Mouse (Mus musculus) liver, embryonic 16.5 days (tissue): ENCODE results near the gene Mfap1a. TPM values are rescaled to one million over a fixed set of nuclear protein-coding genes. Genes with fewer than 3 reads are reported as not detected.
A peak's percentile ranks its signal among the peaks of the same experiment; 100 is the strongest.
"Not testable (repeated sequence)": the region's sequence is repeated elsewhere in the genome, so short reads cannot be mapped to it uniquely, and the experiment has no call there.

Experiments used
- ATAC-seq: fragments of 200-750 bp; cut with Nextera tagmentation; 2 replicates; pipeline ENCODE4 v1.8.0; 2017; ENCODE audit warnings: low read depth, mild to moderate bottlenecking, moderate number of reproducible peaks, moderate library complexity
- H3K27ac ChIP-seq: fragments of 300-500 bp; sonication (generic); 2 replicates; pipeline ENCODE4 v1.5.1; 2014; ENCODE audit warnings: mild to moderate bottlenecking, low read length
- H3K27me3 ChIP-seq: fragments of 300-500 bp; sonication (generic); 2 replicates; pipeline ENCODE4 v1.6.1; 2014; ENCODE audit warnings: low read depth, low read length, mixed read lengths; ENCODE audit not compliant: control insufficient read depth, insufficient read depth
- H3K36me3 ChIP-seq: fragments of 300-500 bp; sonication (generic); 2 replicates; pipeline ENCODE4 v1.6.1; 2014; ENCODE audit warnings: mild to moderate bottlenecking; ENCODE audit not compliant: control insufficient read depth, insufficient read depth
- H3K4me1 ChIP-seq: fragments of 300-500 bp; sonication (generic); 2 replicates; pipeline ENCODE4 v1.6.1; 2014; ENCODE audit warnings: low read depth, low read length, mixed read lengths; ENCODE audit not compliant: control insufficient read depth
- H3K4me2 ChIP-seq: fragments of 300-500 bp; sonication (generic); 2 replicates; pipeline ENCODE4 v1.6.1; 2014; ENCODE audit warnings: low read depth, low read length, mixed read lengths
- H3K4me3 ChIP-seq: fragments of 300-500 bp; sonication (generic); 2 replicates; pipeline ENCODE4 v1.5.1; 2014; ENCODE audit warnings: low read depth, mild to moderate bottlenecking, low read length
- H3K9ac ChIP-seq: fragments of 300-500 bp; sonication (generic); 2 replicates; pipeline ENCODE4 v1.6.1; 2014; ENCODE audit warnings: low read depth, low read length
- H3K9me3 ChIP-seq: fragments of 300-500 bp; sonication (generic); replicated peaks from 2 replicates; pipeline ENCODE4 v1.6.1; 2016; ENCODE audit warnings: low read length; ENCODE audit not compliant: control insufficient read depth
- WGBS: fragments of 180-500 bp; shearing (Covaris S2); extraction: QIAGEN DNeasy Blood & Tissue Kit; methylation state at CpG from one replicate; pipeline ENCODE4 v1.1.7; 2014; ENCODE audit not compliant: insufficient replicate concordance; 5-methylcytosine and 5-hydroxymethylcytosine counted together
- polyA plus RNA-seq: library from polyadenylated mRNA; unstranded; fragments of >200 nt; fragmentation: Nextera tagmentation; extraction: Ambion mirVana; gene quantifications from 2 replicates; pipeline ENCODE4 v1.2.1, GENCODE M21; 2015

Mfap1a gene
- polyA plus RNA-seq, 1 experiment from 2014 or later = 10.8 TPM

DNA sequence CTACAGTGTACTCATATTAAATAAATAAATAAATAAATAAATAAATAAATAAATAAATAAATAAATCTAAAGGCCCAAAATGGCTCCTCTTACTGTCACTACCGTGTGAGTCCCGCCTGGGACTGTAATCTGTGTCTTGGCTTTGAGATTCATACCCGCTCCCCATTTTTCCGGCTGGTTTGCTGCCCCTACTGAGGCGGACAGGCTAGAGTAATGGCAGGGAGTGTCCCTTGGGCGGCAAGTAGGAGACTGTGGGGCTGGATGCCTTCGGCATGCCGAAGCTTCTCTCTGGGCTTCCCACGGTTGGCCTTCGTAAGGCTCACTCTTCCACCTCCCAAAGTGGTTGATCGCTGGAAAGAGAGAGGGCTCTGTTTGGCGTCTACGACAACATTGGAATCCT, 25.5 kb downstream of the Mfap1a start:
- H3K9ac ChIP-seq, H3K27me3 ChIP-seq, H3K4me1 ChIP-seq, H3K27ac ChIP-seq, H3K4me2 ChIP-seq, H3K36me3 ChIP-seq, ATAC-seq, H3K9me3 ChIP-seq, H3K4me3 ChIP-seq: not testable (repeated sequence)
- WGBS = 74% methylated on average over 13 of the region's 13 CpGs

DNA sequence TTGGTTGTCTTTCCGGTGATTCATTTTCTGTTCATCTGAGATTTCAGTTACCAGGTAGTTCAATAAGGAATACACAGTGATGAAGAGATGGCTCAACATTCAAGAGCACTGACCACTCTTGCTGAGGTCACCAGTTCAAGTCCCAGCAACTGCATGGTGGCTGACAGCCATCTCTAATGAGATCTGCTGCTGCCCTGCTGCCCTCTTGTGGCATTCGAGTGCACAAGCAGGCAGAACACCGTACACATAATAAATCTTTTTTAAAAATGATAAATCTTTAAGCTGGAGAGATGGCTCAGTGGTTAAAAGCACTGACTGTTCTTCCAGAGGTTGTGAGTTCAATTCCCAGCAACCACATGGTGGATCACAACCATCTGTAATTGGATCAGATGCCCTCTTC, 26.0 kb downstream of the Mfap1a start:
- Histone ChIP-seq H3K4me3 (no peak overlapping the region), H3K4me2 (no peak overlapping the region), H3K36me3 (no peaks in the 10 kb centered on the region), H3K9ac (no peak overlapping the region), H3K27ac (no peak overlapping the region), H3K4me1 (no peaks in the 10 kb centered on the region), H3K9me3 (no peaks in the 10 kb centered on the region), H3K27me3 (no peaks in the 10 kb centered on the region)
- WGBS = 35% methylated on average over 3 of the region's 3 CpGs
- no peak for ATAC-seq

DNA sequence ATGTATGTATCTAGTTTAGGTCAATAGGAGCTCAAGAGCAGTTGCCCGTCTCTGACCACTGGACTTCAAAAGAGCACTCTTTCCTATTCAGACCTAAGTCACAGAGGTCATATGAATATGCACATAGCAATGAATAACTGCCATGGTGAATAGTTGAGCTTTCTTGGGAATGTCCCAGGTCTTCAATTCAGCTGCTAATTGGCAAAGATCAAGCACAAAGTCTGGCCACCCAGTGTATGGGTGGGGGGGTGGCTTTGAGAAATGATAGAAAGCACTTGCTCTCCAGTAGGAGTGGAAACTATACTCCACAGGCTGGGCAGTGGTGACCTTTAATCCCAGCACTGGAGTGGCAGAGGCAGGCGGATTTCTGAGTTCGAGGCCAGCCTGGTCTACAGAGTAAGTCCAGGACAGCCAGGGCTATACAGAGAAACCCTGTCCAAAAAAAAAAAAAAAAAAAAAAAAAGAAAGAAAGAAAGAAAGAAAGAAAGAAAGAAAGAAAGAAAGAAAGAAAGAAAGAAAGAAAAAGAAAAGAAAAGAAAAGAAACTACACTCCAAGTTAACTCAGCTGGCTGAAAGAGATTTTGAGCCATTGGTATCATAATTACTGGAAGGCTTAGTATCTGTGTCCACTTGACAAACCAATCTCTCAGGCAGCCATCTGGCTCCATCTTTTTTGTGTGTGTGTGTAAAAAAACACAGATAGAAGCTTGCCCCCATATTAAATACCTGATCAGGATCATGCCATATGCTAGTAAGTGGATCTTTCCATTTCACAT, 28.8 kb downstream of the Mfap1a start:
- H3K36me3 ChIP-seq = no peaks in the 10 kb centered on the region
- ATAC-seq = no peak
- no peak overlapping the region for H3K27ac ChIP-seq
- H3K9me3 ChIP-seq = no peaks in the 10 kb centered on the region
- H3K4me3 ChIP-seq = no peak overlapping the region
- H3K4me2 ChIP-seq = no peak overlapping the region
- peaks cover 5% of the 10 kb centered on the region for H3K4me1 ChIP-seq
- no peak overlapping the region for H3K9ac ChIP-seq
- WGBS = 71% methylated on average over 3 of the region's 3 CpGs
- H3K27me3 ChIP-seq = no peaks in the 10 kb centered on the region

DNA sequence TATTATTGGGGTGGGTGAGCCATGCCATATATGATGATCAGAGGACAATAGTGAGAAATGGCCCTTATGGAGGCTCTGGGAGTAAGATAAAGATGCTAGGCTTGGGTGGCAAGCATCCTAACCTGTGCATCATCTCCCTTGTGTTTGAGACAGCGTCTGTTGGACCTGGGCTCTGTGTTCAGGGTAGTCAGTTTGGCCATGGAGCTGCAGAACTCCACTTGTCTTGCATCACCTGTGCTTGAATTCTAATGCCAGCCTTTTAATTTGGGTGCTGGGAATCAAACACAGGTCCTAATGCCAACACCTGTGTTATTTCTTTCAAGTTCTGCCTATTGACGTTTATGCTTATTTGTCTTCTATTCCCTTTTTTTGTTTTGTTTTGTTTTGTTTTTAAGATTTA, 31.2 kb downstream of the Mfap1a start:
- H3K36me3 ChIP-seq, H3K4me3 ChIP-seq, H3K4me2 ChIP-seq, H3K9me3 ChIP-seq, H3K4me1 ChIP-seq, H3K9ac ChIP-seq, ATAC-seq, H3K27ac ChIP-seq, H3K27me3 ChIP-seq: not testable (repeated sequence)
- WGBS = 78% methylated on average over 2 of the region's 2 CpGs

DNA sequence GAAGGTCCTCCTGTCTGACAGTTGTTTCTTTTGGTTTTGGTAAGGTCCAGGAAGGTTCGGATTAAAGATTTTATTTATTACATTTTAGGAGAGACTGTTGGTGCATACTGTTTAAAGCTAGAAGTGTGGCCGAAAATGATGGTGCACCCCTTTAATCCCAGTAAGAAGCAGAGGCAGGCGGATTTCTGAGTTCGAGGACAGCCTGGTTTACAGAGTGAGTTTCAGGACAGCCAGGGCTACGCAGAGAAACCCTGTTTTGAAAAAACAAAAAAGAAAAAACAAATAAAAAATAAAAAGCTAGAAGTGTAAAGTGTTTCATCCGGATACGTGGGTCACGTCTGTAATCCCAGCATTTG, 32.3 kb downstream of the Mfap1a start:
- H3K4me1 ChIP-seq = peaks cover 5% of the 10 kb centered on the region
- H3K4me2 ChIP-seq = peak overlapping the region; percentile 75
- no peaks in the 10 kb centered on the region for H3K27me3 ChIP-seq
- H3K4me3 ChIP-seq = peak overlapping the region; percentile 80
- WGBS = 18% methylated on average over 8 of the region's 8 CpGs
- H3K9me3 ChIP-seq = no peaks in the 10 kb centered on the region
- no peaks in the 10 kb centered on the region for H3K36me3 ChIP-seq
- peak overlapping the region; percentile 78 for H3K9ac ChIP-seq
- ATAC-seq = peak; percentile 17; the same call in 1 of the 2 replicates
- peak overlapping the region; percentile 82 for H3K27ac ChIP-seq

DNA sequence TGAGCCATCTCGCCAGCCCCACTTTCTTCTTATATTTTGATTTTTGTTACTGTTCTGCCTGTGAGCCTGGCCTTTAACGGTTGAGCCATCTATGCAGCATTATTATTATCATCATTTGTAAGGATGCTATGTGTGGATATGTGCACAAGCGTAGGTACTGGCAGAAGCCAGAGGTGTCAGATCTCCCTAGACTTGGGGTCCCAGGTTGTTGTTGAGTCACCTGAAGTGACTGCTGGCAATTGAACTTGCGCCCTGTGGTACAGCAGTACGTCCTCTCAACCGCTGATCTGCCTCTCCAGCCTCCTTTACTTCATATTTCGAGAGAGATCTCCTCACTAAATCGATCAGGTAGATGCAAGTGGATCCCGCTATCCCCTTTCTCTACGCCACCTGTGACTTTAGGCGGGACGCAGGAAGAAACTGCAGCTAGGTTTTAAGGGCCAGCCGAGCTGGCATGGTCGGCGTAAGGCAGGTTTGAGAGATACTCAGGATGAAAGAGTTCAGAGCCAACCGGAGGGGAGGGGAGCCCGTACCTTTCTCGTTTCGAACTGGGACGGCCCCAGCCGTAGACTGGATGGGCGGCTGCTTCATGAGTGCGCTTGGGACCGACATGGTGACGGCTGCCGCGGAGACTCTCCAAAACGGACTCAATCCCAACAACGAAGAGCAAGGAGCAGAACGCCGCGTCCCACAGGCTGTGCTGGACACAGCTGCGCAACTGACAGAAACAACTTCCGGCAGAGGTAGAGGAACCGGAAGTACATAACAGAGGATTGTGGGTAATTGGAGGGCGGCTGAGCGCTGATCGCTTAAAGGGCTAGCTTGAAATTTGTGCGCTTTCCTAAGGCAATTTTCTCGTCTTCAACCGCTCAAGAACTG, 32.9 kb downstream of the Mfap1a start, which contains the start of gene Mfap1b:
Mfap1b (minus strand) TSS at position 767 of the 879 bp plus-strand sequence.
- H3K4me1 ChIP-seq, H3K9me3 ChIP-seq, H3K27me3 ChIP-seq, H3K36me3 ChIP-seq: not testable (repeated sequence)
- ATAC-seq = peak; percentile 96
- WGBS = 3% methylated on average over 38 of the region's 41 CpGs
- Histone ChIP-seq H3K27ac (peak within 1 kb of the TSS; percentile 82), H3K4me2 (peak within 1 kb of the TSS; percentile 75), H3K9ac (peak within 1 kb of the TSS; percentile 78), H3K4me3 (peak within 1 kb of the TSS; percentile 80)

DNA sequence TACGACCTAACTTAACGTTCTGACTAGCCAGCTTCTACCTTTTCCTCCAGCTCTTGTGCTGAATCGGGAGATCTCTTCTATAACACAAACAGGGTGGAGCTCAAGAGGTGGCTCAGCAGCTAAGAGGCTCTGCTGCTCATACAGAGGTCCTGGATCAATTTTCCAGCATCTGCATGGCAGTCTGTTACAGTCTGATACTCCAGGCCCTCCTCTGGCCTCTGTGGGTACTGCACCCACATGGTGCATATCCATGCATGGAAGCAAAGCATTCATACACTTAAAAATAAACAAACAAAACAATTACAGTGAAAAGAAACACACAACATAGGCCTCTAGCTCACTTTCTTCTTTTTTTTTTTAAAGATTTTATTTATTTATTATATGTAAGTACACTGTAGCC, 33.7 kb downstream of the Mfap1a start:
- ATAC-seq, H3K36me3 ChIP-seq, H3K9ac ChIP-seq, H3K27me3 ChIP-seq, H3K9me3 ChIP-seq, H3K27ac ChIP-seq, H3K4me1 ChIP-seq, H3K4me3 ChIP-seq, H3K4me2 ChIP-seq: not testable (repeated sequence)
- 88% methylated on average over 3 of the region's 3 CpGs for WGBS

DNA sequence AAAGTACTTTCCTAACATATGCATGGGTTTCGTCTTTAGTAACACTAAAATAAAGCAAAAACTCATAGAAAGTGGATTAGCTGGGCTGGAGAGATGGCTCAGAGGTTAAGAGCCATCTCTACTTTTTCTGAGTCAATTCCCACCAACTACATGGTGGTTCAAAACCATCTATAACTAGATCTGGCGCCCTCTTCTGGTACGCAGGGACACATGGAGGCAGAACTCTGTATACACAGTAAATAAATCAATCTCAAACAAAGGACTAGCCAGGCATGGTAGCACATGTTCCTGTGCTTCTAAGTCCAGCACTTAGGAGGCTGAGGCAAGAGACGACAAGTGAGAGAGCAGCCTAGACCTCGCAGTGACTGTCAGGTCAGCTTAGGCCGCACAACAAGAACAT, 37.5 kb downstream of the Mfap1a start:
- H3K4me1 ChIP-seq, H3K36me3 ChIP-seq, H3K9ac ChIP-seq, H3K27me3 ChIP-seq, H3K4me3 ChIP-seq, H3K27ac ChIP-seq, H3K9me3 ChIP-seq, H3K4me2 ChIP-seq: not testable (repeated sequence)
- no CpG with 5 or more reads among the region's 6 CpGs for whole genome bisulfite sequencing
- 0 out of 2 replicates have a peak, but pooled peaks have one; percentile 17 for ATAC-seq

DNA sequence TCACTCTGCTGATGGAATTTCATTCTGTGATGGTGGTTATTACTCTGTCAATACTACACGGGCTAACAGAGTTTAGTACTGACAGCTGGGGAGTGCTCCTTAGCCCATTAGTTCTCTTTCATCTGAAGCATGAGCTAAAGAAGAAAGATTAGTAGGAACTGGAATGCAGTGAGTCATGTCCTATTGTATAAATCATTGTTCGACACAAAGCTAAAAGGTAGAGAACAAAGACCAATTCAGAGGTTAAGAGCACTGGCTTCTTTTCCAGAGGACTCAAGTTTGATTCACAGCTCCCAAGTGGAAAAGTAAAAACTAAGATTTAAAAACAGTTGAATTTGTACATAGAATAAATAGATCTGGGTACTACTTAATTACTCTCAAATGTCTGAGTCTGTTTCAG, 46.4 kb downstream of the Mfap1a start:
- WGBS = 70% methylated on average over 2 of the region's 2 CpGs
- Histone ChIP-seq H3K4me2 (no peak overlapping the region), H3K27ac (no peak overlapping the region)

More for the DNA sequence above, 46.4 kb downstream of the Mfap1a start:
- Histone ChIP-seq H3K4me1 (peaks cover 14% of the 10 kb centered on the region), H3K9ac (no peak overlapping the region), H3K36me3 (peaks cover 6% of the 10 kb centered on the region; the same call in 1 of the 2 replicates), H3K9me3 (no peaks in the 10 kb centered on the region), H3K27me3 (no peaks in the 10 kb centered on the region), H3K4me3 (no peak overlapping the region)
- no peak for ATAC-seq
